Mouse (Mus musculus) hindbrain, embryonic 12.5 days (tissue): ENCODE data around the gene Btbd35f3. TPM values are rescaled to one million over a fixed set of nuclear protein-coding genes. Genes with fewer than 3 reads are reported as not detected.
"Not testable (repeated sequence)": the region's sequence is repeated elsewhere in the genome, so short reads cannot be mapped to it uniquely, and the experiment has no call there.

Source experiments
- ATAC-seq: fragments of 200-750 bp; cut with Nextera tagmentation; 2 replicates; pipeline ENCODE4 v1.8.0; 2017; ENCODE audit warnings: moderate TSS enrichment; ENCODE audit not compliant: low FRiP score
- H3K27ac ChIP-seq: fragments of 300-500 bp; sonication (generic); 2 replicates; pipeline ENCODE4 v1.5.1; 2016; ENCODE audit warnings: mild to moderate bottlenecking
- H3K27me3 ChIP-seq: fragments of 300-500 bp; sonication (generic); 2 replicates; pipeline ENCODE4 v1.6.1; 2016; ENCODE audit warnings: mild to moderate bottlenecking
- H3K36me3 ChIP-seq: fragments of 300-500 bp; sonication (generic); 2 replicates; pipeline ENCODE4 v1.6.1; 2016; ENCODE audit warnings: mild to moderate bottlenecking
- H3K4me1 ChIP-seq: fragments of 300-500 bp; sonication (generic); 2 replicates; pipeline ENCODE4 v1.6.1; 2016
- H3K4me2 ChIP-seq: fragments of 300-500 bp; sonication (generic); replicated peaks from 2 replicates; pipeline ENCODE4 v1.6.1; 2016; ENCODE audit warnings: mild to moderate bottlenecking
- H3K4me3 ChIP-seq: fragments of 300-500 bp; sonication (generic); 2 replicates; pipeline ENCODE4 v1.5.1; 2016; ENCODE audit warnings: mild to moderate bottlenecking
- H3K9ac ChIP-seq: fragments of 300-500 bp; sonication (generic); 2 replicates; pipeline ENCODE4 v1.6.1; 2016; ENCODE audit warnings: mild to moderate bottlenecking, moderate library complexity
- H3K9me3 ChIP-seq: fragments of 300-500 bp; sonication (generic); replicated peaks from 2 replicates; pipeline ENCODE4 v1.6.1; 2016; ENCODE audit warnings: mild to moderate bottlenecking
- WGBS: fragments of 180-500 bp; shearing (Covaris S2); methylation state at CpG from one replicate; pipeline ENCODE4 v1.1.7; 2016; 5-methylcytosine and 5-hydroxymethylcytosine counted together
- polyA plus RNA-seq: library from polyadenylated mRNA; unstranded; fragments of >200 nt; fragmentation: Nextera tagmentation; extraction: Ambion mirVana; gene quantifications from 2 replicates; pipeline ENCODE4 v1.2.1, GENCODE M21; 2016

The Btbd35f3 gene
- polyA plus RNA-seq, result not detected in 2 replicates

- H3K4me3 ChIP-seq, H3K9me3 ChIP-seq, H3K4me1 ChIP-seq, H3K27ac ChIP-seq, ATAC-seq, H3K36me3 ChIP-seq, H3K4me2 ChIP-seq, H3K9ac ChIP-seq, H3K27me3 ChIP-seq: not testable (repeated sequence)
- WGBS, result no CpG with 5 or more reads among the region's 3 CpGs
These were observed at the start of gene Btbd35f3 for GRCm38 (mm10) chrX:4037374-4037773. TSS of gene Btbd35f3 (plus strand) at chrX:4037674.

Other genes starting within 250 kb of the Btbd35f3 start
- gene Btbd35f16, start 80.7 kb upstream of the Btbd35f3 start, polyA plus RNA-seq, result not detected in 2 replicates
- not detected in 2 replicates for gene Btbd35f28, start 158.9 kb downstream of the Btbd35f3 start, polyA plus RNA-seq